Mouse (Mus musculus) embryonic stem cell, embryonic (primary cell): ENCODE data around the gene Gm12184.

ENCODE experiments used
- CTCF ChIA-PET, 4 experiments: fragments of 300-600 bp in 2 of 4; fragments of 350-600 bp in 2 of 4; sonication (Branson Sonifier 250); formaldehyde crosslinking; loops; one replicate each; lab custom pipeline; 2022; ENCODE audit warnings: inconsistent platforms in 2 of 4; lab: Charles Lee
- POLR2A ChIA-PET, 4 experiments: fragments of 300-600 bp in 2 of 4; fragments of 350-600 bp in 2 of 4; sonication (Branson Sonifier 250); formaldehyde crosslinking; loops; one replicate each; lab custom pipeline; 2022; ENCODE audit warnings: antibody characterized with exemption in 4 of 4, inconsistent platforms in 1 of 4; lab: Charles Lee

Gene Gm12184

DNA sequence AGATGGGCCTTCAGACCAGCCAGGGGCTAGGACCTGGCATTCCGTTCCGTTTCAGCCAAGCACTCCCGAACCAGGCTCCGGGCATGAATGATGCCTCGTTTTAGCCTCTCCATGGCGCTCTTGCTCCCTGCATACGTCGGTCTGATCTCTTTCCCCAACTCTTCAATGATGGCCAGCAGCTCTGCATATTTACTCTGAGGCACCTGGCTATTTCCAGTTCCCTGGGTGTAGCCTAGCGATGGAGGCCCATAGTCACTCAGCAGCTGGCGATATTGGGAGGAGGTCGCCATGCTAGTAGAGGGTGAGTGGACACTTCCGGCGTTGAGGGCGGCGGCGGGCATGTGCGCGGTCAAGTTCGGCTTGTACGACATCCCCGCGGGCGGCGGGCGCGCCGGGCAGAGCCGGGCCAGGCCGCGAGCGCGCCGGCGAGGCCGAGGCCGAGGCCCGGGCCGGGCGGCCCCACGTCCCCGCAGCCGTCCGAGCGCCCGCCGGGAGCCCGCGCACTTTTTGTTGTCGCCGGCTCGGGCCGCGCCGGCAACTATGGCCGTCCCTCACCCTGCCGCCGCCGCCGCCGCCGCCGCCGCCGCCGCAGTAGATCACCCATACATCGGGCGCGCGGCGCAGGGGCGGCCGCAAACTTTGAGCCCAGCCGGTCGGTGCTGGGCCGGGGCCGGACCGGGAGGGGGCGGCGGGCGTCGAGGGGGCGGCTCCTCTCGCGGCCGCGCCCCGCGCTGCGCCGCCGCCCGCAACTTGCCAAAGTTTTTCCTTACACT lies at the start of gene Gm12184, which contains the start of gene Trim7:
Gene Gm12184 (minus strand): TSS at position 677 of the 773 bp plus-strand sequence.
Gene Trim7 (plus strand): TSS at position 162 of the 773 bp plus-strand sequence.
- ChIA-PET CTCF (interaction anchor here in 2 of 4 experiments (0.7 to 1.7 kb wide), 2 partner anchors 13 to 36 kb away, joined by 3 read pairs; no protein-coding TSS in a partner anchor), POLR2A (interaction anchor here in 3 of 4 experiments (1.4 to 19.8 kb wide), 8 partner anchors 9 to 26 kb away, joined by 3 to 516 read pairs (median 10); partner anchors contain the start of genes Rack1 (in 2 of the 3) and Trim41 (in 1 of the 3))

DNA sequence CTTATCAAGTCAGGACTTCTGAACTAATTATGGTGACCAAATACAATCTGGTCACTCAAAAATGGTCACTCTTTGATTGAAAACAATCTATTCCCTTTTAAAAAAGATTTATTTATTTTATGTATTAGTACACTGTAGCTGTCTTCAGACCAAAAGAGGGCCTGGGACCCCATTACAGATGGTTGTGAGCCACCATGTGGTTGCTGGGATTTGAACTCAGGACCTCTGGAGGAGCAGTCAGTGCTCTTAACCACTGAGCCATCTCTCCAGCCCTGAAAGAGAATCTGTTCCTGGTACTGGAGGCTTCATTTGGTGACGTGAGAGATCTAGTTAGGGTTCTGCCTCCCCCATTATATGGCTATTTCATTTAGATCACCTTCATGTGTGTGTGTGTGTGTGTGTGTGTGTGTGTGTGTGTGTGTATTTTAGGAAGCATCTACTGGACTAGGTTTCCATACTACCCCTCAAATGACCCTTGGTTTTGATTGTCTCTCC lies 48.9 kb upstream of the Gm12184 start:
- ChIA-PET CTCF (interaction anchor here in 3 of 4 experiments (0.6 to 1.8 kb wide), 13 partner anchors 11 to 923 kb away, joined by 3 to 19 read pairs (median 3); no protein-coding TSS in a partner anchor), POLR2A (interaction anchor here in 1 of 4 experiments (0.8 kb wide), 1 partner anchor 1468 kb away, joined by 5 read pairs; no protein-coding TSS in a partner anchor)

DNA sequence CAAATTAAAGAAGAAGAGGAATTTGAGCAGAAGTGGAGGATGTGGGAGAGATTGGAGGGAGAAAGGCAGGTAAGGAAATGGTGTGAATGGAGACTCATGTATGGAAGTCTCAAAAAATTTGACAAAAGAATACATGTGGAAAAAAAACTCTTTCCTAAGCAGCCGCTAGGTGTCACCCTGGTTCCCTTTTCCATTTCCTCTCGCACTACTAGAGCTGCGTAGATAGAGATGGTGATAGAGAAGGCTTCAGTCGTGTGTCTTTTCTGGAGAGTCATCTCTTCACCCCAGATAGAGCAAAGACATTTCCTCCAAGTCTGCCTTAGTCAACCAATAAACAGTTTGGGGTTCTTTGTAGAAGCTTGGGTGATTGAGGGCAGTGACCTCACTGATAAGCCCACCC lies 48.0 kb upstream of the Gm12184 start:
- POLR2A ChIA-PET: interaction anchor here in 2 of 4 experiments (0.7 to 0.8 kb wide), 2 partner anchors 74 to 1469 kb away, joined by 3 to 5 read pairs; partner anchors contain the start of gene Rack1 (in 1 of the 2)
- CTCF ChIA-PET: interaction anchor here (0.6 to 1.8 kb wide), 22 partner anchors 11 to 536 kb away, joined by 3 to 19 read pairs (median 3); no protein-coding TSS in a partner anchor

DNA sequence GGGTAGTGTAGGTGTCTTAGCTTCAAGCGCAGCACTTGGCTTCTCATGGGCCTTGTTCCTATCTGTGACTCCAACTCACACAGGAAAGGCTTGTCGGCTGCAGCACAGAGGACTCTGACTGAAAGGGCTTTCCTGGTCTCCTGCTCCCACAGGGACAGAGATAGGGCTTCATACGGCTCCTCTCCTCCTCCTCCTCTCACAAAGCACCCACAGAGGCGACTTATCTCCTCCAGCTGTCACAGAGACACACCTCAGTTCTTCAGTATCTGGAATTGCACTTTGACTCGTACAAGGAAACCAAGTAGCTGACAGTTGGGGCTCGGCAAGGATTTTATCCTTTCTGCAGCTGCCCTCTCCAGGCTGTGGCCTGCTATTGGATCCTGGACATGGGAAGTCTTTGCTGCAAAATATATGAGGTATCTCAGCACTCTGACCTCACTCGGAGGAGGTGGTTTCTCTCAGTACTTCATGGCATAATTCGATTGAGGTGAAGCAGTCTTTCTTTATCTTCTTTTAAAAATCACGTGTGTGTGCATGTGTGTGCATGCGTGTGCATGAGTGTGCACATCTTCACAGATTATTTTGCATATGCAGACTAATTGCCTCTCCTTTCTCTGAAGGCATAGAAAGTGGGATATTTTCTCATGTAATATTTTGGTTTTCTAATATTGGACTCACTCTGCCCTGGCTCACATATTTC lies 47.3 kb upstream of the Gm12184 start:
- POLR2A ChIA-PET: no interaction called here
- CTCF ChIA-PET: interaction anchor here in 3 of 4 experiments (0.6 to 1.8 kb wide), 7 partner anchors 19 to 537 kb away, joined by 3 to 19 read pairs (median 4); no protein-coding TSS in a partner anchor

DNA sequence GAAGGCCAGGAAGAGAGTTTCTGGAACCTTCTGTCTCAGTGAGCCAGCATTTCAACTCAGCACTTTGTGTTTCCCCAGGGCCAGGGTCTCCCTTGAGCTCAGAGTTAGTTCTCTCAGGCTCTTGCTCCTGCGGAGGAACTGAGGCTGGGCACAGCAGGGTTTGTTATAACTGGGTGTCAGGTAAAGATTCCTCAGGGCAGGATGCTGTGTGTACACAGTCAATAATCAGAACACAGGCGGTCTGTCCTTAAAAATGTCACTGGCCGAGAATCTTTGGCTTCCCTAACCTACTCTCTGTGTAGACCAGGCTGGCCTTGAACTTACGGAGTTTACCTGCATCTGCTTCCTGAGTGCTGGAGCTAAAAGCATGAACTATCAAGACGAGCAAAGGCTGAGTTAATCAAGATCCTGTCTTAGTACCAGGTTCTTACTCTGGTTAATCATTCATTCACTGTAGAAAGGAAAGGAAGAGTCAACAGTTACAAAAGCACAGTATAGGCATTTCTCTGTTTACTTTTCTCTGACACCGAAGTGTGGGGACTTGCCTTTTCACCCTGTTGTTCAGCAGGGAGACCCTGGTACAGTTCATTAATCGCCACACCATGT lies 46.3 kb upstream of the Gm12184 start:
- ChIA-PET CTCF (interaction anchor here in 2 of 4 experiments (0.9 to 1.5 kb wide), 5 partner anchors 14 to 236 kb away, joined by 3 to 4 read pairs (median 3); no protein-coding TSS in a partner anchor), POLR2A (interaction anchor here in 2 of 4 experiments (0.5 to 1.2 kb wide), 4 partner anchors 7 to 228 kb away, joined by 3 read pairs; partner anchors contain the start of gene Rack1 (in 1 of the 2))

DNA sequence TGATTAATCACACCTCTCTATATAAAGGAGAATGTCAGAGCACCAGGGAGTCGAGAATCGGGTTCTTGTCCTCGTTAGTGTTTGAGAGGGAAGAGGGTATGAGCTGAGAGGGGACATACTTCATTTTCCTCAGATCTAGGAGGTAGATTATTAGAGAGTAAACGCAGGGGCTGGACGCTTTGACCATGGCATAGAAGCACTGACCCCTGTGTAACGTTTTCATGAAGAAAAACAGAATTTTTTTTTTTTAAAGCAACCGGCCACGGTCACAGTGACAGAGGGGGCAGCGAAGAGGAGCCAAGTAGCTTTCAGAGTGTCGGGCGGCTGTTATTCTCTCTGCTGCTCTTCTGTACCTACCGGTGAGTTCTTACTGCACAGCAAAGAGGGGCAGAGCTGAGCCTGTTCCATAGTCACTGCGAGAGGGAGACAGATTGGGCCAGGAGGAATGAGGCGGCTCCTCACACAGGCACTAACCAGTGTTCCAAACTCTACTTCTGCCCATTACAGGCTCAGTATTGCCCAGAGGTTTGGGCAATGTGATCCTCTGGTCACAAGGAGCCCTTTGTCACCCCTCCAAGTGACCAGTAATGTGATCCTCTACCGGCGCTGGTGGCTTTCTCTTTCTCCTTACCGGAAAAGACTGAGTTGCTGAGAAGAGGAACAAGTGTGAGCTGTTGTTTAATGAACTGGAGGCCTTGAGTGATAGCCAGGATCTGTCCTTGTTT lies 45.5 kb upstream of the Gm12184 start:
- POLR2A ChIA-PET: interaction anchor here in 2 of 4 experiments (0.5 to 1.2 kb wide), 5 partner anchors 8 to 229 kb away, joined by 3 read pairs; partner anchors contain the start of gene Rack1 (in 1 of the 2)
- CTCF ChIA-PET: interaction anchor here in 2 of 4 experiments (0.6 to 1.6 kb wide), 9 partner anchors 11 to 1284 kb away, joined by 3 to 4 read pairs (median 3); no protein-coding TSS in a partner anchor

DNA sequence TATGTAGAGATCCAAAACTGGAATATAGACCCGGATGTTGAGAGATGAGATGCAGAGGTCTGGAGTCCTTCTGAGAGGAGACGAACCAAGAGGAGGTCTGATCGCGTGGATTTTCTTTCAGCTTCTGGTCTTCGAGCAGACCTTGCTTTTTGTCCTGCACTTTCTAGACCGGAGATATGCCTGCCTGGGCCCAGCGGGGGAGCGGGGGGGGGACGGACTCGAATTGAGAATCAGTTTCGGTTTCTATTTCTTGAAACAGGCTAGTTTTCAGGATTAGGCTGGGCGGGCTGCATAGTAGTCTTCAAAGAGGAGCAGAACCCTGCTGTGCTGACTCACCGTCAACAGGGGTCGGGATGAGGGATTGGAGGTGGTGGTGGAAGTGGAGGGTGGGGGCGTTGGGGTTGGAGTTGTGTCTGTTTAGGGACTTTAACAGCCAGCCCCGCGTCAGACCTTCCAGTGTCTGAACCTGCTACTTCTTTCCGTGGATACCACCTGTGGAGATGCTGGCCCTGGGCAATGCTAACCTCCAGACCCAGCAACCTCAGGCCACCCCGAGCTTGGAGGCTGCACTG lies 44.8 kb upstream of the Gm12184 start, which contains the start of gene Irgm1:
Gene Irgm1 (minus strand): TSS at position 483 of the 572 bp plus-strand sequence.
- ChIA-PET POLR2A (interaction anchor here in 1 of 4 experiments (0.6 to 1.2 kb wide), 2 partner anchors 72 to 229 kb away, joined by 3 to 4 read pairs; partner anchors contain the start of gene Rack1), CTCF (interaction anchor here (0.6 to 1.6 kb wide), 13 partner anchors 11 to 1284 kb away, joined by 3 to 8 read pairs (median 4); no protein-coding TSS in a partner anchor)

DNA sequence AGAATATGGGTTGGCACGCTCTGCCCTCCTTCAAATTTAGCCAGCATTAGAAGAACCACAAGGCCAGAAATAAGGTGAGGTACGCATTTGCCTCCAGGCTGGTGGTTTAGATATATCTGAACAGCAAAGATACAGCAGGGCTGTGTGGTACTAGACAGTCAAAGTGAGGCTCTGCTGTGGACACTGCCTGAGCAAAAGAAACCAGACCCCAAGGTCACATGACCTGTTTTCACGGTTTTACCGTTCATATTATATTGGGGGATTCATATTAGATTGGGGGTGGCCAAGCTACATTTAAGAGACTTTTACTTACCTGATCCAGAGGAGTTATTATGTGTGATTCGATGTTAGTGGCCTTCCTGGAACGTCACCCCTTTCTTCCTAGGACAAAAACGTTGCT lies 44.3 kb upstream of the Gm12184 start:
- POLR2A ChIA-PET: interaction anchor here in 2 of 4 experiments (0.5 to 0.6 kb wide), 3 partner anchors 78 to 381 kb away, joined by 3 to 4 read pairs (median 3); no protein-coding TSS in a partner anchor
- CTCF ChIA-PET: interaction anchor here (0.6 to 1.6 kb wide), 8 partner anchors 12 to 642 kb away, joined by 3 to 8 read pairs (median 5); no protein-coding TSS in a partner anchor

DNA sequence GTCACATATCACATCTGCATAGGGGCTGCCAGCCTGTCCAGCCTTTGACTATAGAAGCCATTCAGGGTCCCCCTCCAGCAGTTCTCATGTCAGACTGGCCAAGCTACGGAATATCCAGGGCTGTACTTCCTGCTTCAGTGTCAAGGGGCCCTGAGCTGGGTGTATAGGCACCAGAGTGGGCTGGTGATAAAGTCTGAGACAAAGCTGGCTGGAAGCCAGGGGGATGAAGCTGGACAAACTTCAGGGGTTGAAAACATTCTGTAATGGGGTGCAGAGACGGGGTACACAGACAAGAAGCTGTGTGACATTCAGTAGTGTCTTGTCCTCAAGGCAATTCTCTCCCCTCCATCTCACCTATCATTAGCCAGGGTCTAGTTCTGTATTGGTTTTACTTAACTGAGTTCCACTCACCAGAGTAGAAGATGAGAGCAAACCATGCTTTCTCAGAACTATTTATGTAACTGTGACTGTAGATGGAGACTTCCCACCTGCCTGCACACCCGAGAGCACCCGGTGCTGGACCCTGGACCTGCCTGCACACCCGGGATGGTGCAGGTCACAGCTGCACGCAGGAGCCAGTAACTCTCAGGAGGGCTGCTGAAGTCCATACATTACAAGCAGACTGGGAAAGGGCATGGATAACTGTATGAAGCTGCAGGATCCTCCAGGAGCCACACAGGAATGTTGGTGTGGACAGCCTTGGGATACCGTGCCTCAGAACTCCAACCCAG lies 43.1 kb upstream of the Gm12184 start:
- POLR2A ChIA-PET: no interaction called here
- CTCF ChIA-PET: interaction anchor here in 3 of 4 experiments (0.7 to 2.2 kb wide), 3 partner anchors 89 to 94 kb away, joined by 3 to 8 read pairs (median 7); no protein-coding TSS in a partner anchor

DNA sequence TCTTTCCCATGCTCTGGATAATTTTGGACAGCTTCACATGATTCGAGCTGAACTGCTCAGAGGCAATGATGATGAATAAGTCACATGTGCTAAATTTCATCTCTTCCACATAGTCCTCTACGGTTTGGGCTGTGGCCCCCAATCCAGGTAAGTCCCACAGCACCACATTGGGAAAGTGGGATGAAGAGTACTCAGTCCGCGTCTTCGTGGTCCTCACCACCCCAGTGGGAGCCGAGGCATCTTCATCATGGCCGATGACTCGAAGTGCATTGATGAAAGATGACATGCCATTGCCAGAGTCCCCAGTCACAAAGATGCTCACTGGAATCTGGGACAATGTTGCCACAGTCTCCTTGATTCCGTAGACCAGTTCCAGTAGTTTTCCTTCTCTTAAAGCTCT lies 40.0 kb upstream of the Gm12184 start:
- CTCF ChIA-PET: interaction anchor here in 1 of 4 experiments (0.5 kb wide), 1 partner anchor 76 kb away, joined by 3 read pairs; no protein-coding TSS in a partner anchor
- POLR2A ChIA-PET: no interaction called here

DNA sequence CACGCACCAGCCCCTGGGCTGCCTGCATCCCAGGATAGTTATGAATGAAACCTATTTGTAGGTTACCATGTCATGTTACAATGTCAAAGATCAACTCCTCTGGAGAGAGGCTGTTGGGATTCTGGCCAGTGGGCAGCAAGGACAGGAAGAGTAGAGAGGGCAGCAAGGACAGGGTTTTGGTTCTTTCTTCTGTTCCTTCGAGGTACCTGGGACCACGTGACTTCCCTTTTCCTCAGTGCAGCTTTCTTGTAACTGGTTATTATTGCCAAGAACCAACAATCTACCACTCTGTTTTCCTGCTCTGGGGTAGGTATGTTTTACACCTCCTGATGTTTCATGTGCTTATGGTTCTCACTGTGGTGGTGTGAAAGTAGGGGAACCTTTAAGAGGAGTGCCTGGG lies 37.4 kb upstream of the Gm12184 start:
- ChIA-PET CTCF (interaction anchor here in 2 of 4 experiments (1.0 to 1.1 kb wide), 2 partner anchors 75 to 89 kb away, joined by 3 read pairs; no protein-coding TSS in a partner anchor), POLR2A (no interaction called here)

DNA sequence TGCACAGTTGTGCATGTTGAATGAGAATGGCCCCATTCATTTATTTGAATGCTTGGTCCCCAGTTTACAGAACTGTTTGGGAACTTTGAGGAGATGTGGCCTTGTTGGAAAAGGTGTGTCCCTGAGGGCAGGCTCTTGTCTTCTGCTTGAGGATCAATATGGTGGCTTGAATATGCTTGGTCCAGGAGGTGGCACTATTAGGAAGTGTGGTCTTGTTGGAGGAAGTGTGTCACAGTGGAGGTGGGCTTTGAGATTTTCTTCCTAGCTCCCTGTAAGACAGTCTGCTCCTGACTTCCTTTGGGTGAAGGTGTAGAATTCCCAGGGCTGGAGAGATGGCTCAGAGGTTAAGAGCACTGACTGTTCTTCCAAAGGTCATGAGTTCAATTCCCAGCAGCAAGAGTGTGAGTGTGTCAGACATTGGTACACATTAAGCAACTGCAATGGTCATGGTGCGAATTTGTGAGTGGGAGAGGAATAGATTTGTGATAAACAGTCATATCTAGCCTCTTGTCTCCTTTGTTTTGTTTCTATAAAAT lies 36.4 kb upstream of the Gm12184 start:
- CTCF ChIA-PET: interaction anchor here in 3 of 4 experiments (0.6 to 1.1 kb wide), 4 partner anchors 12 to 240 kb away, joined by 3 to 4 read pairs (median 3); no protein-coding TSS in a partner anchor
- POLR2A ChIA-PET: no interaction called here

DNA sequence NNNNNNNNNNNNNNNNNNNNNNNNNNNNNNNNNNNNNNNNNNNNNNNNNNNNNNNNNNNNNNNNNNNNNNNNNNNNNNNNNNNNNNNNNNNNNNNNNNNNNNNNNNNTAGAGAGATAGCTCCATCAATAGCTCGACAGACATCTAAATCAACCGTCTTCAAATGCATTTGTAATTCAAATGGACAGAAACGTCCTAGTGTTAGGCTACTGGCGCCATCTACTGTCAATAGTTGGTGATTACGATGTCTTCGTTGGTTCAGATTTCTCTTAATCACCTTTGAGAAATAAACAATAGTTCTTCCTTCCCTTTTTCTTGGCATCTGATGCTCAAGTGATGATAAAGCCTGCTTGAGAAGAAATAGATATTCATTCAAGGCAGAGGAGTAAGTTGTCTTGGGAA lies 32.6 kb upstream of the Gm12184 start:
- POLR2A ChIA-PET: interaction anchor here in 3 of 4 experiments (0.6 to 19.0 kb wide), 11 partner anchors 21 to 84 kb away, joined by 3 to 450 read pairs (median 5); partner anchors contain the start of genes Rack1 (in 3 of the 3) and Trim41 (in 1 of the 3)
- CTCF ChIA-PET: interaction anchor here (0.6 to 3.4 kb wide), 28 partner anchors 13 to 353 kb away, joined by 3 to 55 read pairs (median 4); partner anchors contain the start of gene Irgm1 (in 1 of the 4)

DNA sequence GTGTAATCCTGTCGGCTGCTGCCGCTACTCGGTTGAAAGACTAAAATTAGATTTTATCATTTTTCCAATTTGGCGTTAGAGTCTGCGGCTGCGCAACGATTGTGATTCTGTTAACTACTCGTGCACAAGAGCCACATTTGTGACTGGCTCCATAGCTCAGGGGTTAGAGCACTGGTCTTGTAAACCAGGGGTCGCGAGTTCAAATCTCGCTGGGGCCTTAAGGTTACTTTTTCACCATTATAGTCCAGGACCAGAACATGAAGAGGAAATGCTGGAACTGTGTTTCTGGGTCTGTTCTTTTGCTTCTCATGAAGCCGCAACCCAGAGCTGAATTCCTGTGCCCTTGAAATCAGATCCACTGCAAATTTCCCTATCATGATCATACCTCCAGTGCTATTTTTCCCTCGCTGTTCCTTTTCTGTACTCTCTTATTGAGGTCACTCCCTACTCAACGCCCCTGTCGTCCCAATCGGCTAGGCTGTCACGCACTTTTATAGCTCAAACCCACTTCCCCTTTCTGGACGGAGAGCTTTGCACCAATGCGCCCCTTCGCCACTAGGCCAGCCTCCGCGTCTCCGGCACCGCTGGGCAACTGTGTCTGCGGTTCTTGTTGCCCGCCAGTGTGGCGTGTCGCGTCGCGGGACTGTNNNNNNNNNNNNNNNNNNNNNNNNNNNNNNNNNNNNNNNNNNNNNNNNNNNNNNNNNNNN lies 27.2 kb upstream of the Gm12184 start:
- ChIA-PET CTCF (interaction anchor here in 2 of 4 experiments (0.6 to 2.2 kb wide), 7 partner anchors 16 to 436 kb away, joined by 3 to 9 read pairs (median 7); no protein-coding TSS in a partner anchor), POLR2A (interaction anchor here (0.6 to 19.0 kb wide), 24 partner anchors 11 to 73 kb away, joined by 3 to 450 read pairs (median 5); partner anchors contain the start of genes Rack1 (in 3 of the 4) and Trim41 (in 2 of the 4))
